Mouse (Mus musculus) CH12.LX (cell line): ENCODE data around the gene Gba2.

Experiments used
- CTCF ChIP-seq, 2 experiments: IDR thresholded peaks in 1 of 2; conservative IDR thresholded peaks in 1 of 2; 2 replicates each; pipeline ENCODE4 v1.5.1; 2011 to 2012; ENCODE audit warnings: low read depth in 2 of 2, low read length in 2 of 2, improper control_type of control experiment in 1 of 2, inconsistent platforms in 1 of 2, mild to moderate bottlenecking in 1 of 2, moderate library complexity in 1 of 2
- ZC3H11A ChIP-seq: IDR thresholded peaks from 2 replicates; pipeline ENCODE4 v1.6.1; 2012; ENCODE audit warnings: low read depth, mild to moderate bottlenecking, inconsistent platforms, low read length, improper control_type of control experiment

GRCm38 (mm10) chr4:43552437-43552836 is 26.2 kb downstream of the Gba2 start:
- TF ChIP-seq CTCF (conservative IDR thresholded peaks at IDR 0.05 in 1 of 2, IDR thresholded peaks at IDR 0.05 in 1 of 2; ENCODE audit: low read depth in 2 of 2, low read length in 2 of 2): no peak
- no peak for TF ChIP-seq ZC3H11A
